Mouse (Mus musculus) kidney, postnatal 25 days (tissue): Measurements from ENCODE around the gene Jmjd8.
"Not testable (repeated sequence)": the region's sequence is repeated elsewhere in the genome, so short reads cannot be mapped to it uniquely, and the experiment has no call there.

Experiments used
- DNase-seq, 2 experiments: peaks; one replicate each; pipeline ENCODE4 v3.0.0; 2021; ENCODE audit warnings: mixed read lengths in 2 of 2

Gene Jmjd8

GRCm38 (mm10) chr17:25828712-25829557 is at the start of gene Jmjd8:
TSS of gene Jmjd8 (plus strand) at chr17:25828867.
- peak; percentile 87 to 92 for DNase-seq

- DNase-seq, result peak in 1 of 2 experiments; percentile 33
Observed at GRCm38 (mm10) chr17:25781339-25781738, 47.3 kb upstream of the Jmjd8 start.

GRCm38 (mm10) chr17:25783086-25783485 is 45.6 kb upstream of the Jmjd8 start:
- DNase-seq, result peak; percentile 46 to 69

GRCm38 (mm10) chr17:25783861-25784574 is 44.6 kb upstream of the Jmjd8 start:
- DNase-seq, result no peak

GRCm38 (mm10) chr17:25785281-25785745 is 43.4 kb upstream of the Jmjd8 start, which contains the start of gene Haghl:
TSS of gene Haghl (minus strand) at chr17:25785673.
- peak; percentile 97 to 98 for DNase-seq

GRCm38 (mm10) chr17:25786280-25786679 is 42.4 kb upstream of the Jmjd8 start, which contains the start of gene Ccdc78:
TSS of gene Ccdc78 (plus strand) at chr17:25786580.
- DNase-seq, result no peak

- no peak for DNase-seq
Observed at GRCm38 (mm10) chr17:25786781-25787504, 41.7 kb upstream of the Jmjd8 start.

- DNase-seq, result no peak
Observed at GRCm38 (mm10) chr17:25791320-25791842, 37.3 kb upstream of the Jmjd8 start.

- peak; percentile 83 to 89 for DNase-seq
Observed at GRCm38 (mm10) chr17:25791843-25792527, 36.7 kb upstream of the Jmjd8 start.

GRCm38 (mm10) chr17:25792615-25793014 is 36.1 kb upstream of the Jmjd8 start, which contains the start of gene Fam173a:
TSS of gene Fam173a (minus strand) at chr17:25792901.
- DNase-seq, result peak; percentile 89 to 92

GRCm38 (mm10) chr17:25794197-25794596 is 34.5 kb upstream of the Jmjd8 start:
- DNase-seq, result no peak

- DNase-seq, result no peak
Observed at GRCm38 (mm10) chr17:25794998-25795397, 33.7 kb upstream of the Jmjd8 start.

GRCm38 (mm10) chr17:25795609-25796092 is 33.0 kb upstream of the Jmjd8 start, which contains the start of gene AC134908.4:
TSS of gene AC134908.4 (minus strand) at chr17:25795659.
- DNase-seq, result peak; percentile 70 to 91

GRCm38 (mm10) chr17:25796211-25796771 is 32.4 kb upstream of the Jmjd8 start:
- peak; percentile 35 to 76 for DNase-seq

GRCm38 (mm10) chr17:25796951-25797369 is 31.7 kb upstream of the Jmjd8 start, which contains the start of gene Metrn:
TSS of gene Metrn (minus strand) at chr17:25797136.
- DNase-seq, result peak; percentile 94 to 96

GRCm38 (mm10) chr17:25801029-25801428 is 27.6 kb upstream of the Jmjd8 start:
- DNase-seq, result peak; percentile 77 to 78

- DNase-seq, result no peak
Observed at GRCm38 (mm10) chr17:25802825-25803517, 25.7 kb upstream of the Jmjd8 start.

- DNase-seq, result no peak
Observed at GRCm38 (mm10) chr17:25806507-25806906, 22.2 kb upstream of the Jmjd8 start.

GRCm38 (mm10) chr17:25807452-25807851 is 21.2 kb upstream of the Jmjd8 start:
- DNase-seq, result not testable (repeated sequence)

GRCm38 (mm10) chr17:25808028-25808427 is 20.6 kb upstream of the Jmjd8 start:
- DNase-seq, result no peak
